Mouse (Mus musculus): ENCODE data around the gene Spin2d.
"Not testable (repeated sequence)": the region's sequence is repeated elsewhere in the genome, so short reads cannot be mapped to it uniquely, and the experiment has no call there.

DNA sequence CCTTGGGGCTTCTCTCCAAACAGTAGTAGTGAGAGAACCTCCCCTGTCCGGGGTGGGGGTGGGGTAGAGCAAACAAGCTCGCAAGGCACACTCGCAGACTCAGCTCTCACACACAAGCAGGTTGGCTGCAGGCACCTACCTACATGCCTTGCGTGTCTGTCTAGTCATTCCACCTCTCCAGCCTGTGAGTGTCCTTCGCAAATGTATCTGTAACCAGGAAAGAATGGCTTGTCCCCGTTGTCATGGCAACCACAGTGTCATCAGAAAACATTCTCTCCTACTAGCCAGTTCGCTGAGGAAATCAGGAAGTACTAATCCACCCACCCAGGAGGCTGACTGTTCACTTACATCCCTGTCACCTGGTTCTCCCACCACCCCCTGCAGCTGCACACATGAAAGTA lies 33.6 kb downstream of the Spin2d start:
- not testable (repeated sequence) for TF ChIP-seq CTCF (conservative IDR thresholded peaks at IDR 0.05; ENCODE audit: low read length); POU5F1 (IDR thresholded peaks at IDR 0.05; ENCODE audit: borderline replicate concordance, low read length)

Data from E14TG2a.4 (cell line).